Mouse (Mus musculus) layer of hippocampus, adult 18-20 months (tissue): Measurements from ENCODE around the gene Olfr1322. TPM values are rescaled to one million over a fixed set of nuclear protein-coding genes. Genes with fewer than 3 reads are reported as not detected.

ENCODE experiments used
- DNase-seq, 2 experiments: peaks; one replicate each; pipeline ENCODE4 v3.0.0; 2022; ENCODE audit warnings: low spot score in 2 of 2
- long read RNA-seq: library from polyadenylated mRNA; stranded (forward); transcript quantifications from one replicate; pipeline ENCODE4 v2.0.0, GENCODE M21; 2021
- total RNA-seq, 2 experiments: library from RNA; stranded (reverse); gene quantifications; 2 replicates each; pipeline ENCODE4 v1.2.3; 2021

The Olfr1322 gene
- total RNA-seq: not detected
- long read RNA-seq: 0 reads

DNA sequence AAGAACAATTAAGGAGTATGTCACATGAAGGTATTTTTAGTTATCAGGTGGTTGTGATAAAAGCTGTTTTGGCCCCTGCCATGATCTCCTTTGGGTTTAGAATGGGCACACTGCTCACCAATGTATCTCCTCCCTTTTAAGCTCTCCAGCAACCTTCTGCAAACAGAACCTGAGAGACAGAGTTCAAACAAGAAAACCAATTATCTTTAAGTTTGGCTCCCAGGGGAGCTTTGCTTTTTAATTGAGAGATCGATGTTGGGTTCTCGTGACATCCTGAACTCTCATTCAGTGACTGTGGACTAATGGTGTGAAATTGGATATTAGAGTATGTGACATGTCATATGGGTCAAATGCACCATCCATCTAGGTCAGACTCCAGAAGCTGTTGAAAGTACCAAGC, at the start of gene Olfr1322:
Gene Olfr1322, minus strand, starts transcription at position 101 of the 400 bp plus-strand sequence.
- DNase-seq: no peak

DNA sequence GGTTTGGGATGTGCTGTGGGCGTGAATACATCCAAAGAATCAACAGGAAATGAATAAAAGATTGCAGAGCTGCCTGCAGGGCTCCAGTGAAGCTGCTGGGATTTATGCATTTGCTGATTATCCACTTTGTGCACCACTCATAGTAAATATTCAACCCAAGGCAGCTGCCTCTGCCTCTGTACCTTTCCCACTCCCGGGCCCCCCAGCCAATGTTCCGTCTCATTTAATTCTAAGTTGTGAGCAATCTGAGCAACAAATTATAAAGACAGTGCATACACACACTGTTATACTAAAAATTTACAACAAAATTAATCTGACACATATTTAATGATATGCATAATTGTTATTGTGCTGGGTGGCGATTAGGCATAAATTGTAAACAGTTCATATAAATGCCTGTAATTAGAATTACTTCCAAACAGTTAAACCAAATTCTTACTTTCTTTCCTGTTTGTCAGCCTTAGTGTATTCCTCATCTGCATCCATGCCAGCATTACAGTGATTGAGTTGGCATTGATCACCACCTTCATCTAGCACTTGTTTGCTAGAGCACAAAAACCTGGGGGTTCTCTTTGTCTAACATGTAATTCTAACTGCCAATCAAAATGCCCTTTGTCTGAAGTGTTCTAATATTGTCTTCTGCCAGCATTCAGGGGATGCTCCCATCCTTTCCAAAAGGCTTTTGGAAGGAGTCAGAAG, 13.5 kb downstream of the Olfr1322 start:
- no peak for DNase-seq

Other genes with a start within 250 kb of the Olfr1322 start
- not detected for gene Olfr1320, start 219.2 kb downstream of the Olfr1322 start, total RNA-seq
- not detected for gene Olfr1321, start 156.4 kb downstream of the Olfr1322 start, total RNA-seq
- 10 to 100 TPM in 1 of 2 experiments, 1 to 10 TPM in 1; 8.4 to 11.6 TPM for gene Igsf1, start 93.7 kb downstream of the Olfr1322 start, total RNA-seq
- not detected for gene Olfr1323, start 127.9 kb upstream of the Olfr1322 start, total RNA-seq